Mouse (Mus musculus) lung, adult 2 months (tissue): ENCODE measurements at regions not wholly inside any gene's neighbourhood (a gene's known extent, or its start where the extent isn't known, plus 50 kb on each side); places are given as distances from the start of the nearest gene placed in this dataset.

Experiments used
- DNase-seq: peaks from one replicate; pipeline ENCODE4 v3.0.0; 2022
- H3K4me1 ChIP-seq: fragments of 200-500 bp; 2 replicates; pipeline ENCODE4 v1.6.1; 2011; ENCODE audit warnings: low read length; ENCODE audit not compliant: control insufficient read depth, insufficient read depth
- H3K4me3 ChIP-seq: fragments of 200-500 bp; replicated peaks from 2 replicates; pipeline ENCODE3; 2011; ENCODE audit warnings: low read depth, mild to moderate bottlenecking, control low read depth, low read length; ENCODE audit errors: extremely low read depth
- CTCF ChIP-seq: fragments of 200-500 bp; IDR thresholded peaks from 2 replicates; pipeline ENCODE4 v1.5.1; 2011; ENCODE audit warnings: mild to moderate bottlenecking, low read length, control low read depth; ENCODE audit not compliant: insufficient read depth
- POLR2A ChIP-seq: fragments of 200-500 bp; IDR thresholded peaks from 2 replicates; pipeline ENCODE4 v1.6.1; 2011; ENCODE audit warnings: low read depth, mild to moderate bottlenecking, control low read depth, low read length, borderline replicate concordance; ENCODE audit errors: extremely low read depth
- WGBS: fragments of 180-500 bp; shearing (Covaris S2); methylation state at CpG from one replicate; pipeline ENCODE4 v1.1.7; 2018; 5-methylcytosine and 5-hydroxymethylcytosine counted together

GRCm38 (mm10) chr13:60355707-60356490 lies 178.7 kb upstream of the Gas1 start:
- no peaks in the 10 kb centered on the region for H3K4me1 ChIP-seq
- DNase-seq: no peak
- WGBS: 37% methylated on average over 6 of the region's 6 CpGs
- H3K4me3 ChIP-seq: no peak overlapping the region
- TF ChIP-seq CTCF: no peak
- TF ChIP-seq POLR2A: no peak

- Histone ChIP-seq H3K4me1 (no peaks in the 10 kb centered on the region), H3K4me3 (no peak overlapping the region)
- no peak for DNase-seq
- TF ChIP-seq POLR2A (no peak), CTCF (no peak)
- 61% methylated on average over 7 of the region's 7 CpGs for WGBS
Measured at GRCm38 (mm10) chr13:60358408-60359060, 181.4 kb upstream of the Gas1 start.

- Histone ChIP-seq H3K4me1 (no peaks in the 10 kb centered on the region), H3K4me3 (no peak overlapping the region)
- no peak for TF ChIP-seq POLR2A
- no peak for TF ChIP-seq CTCF
- WGBS: 47% methylated on average over 13 of the region's 13 CpGs
- DNase-seq: no peak
Measured at GRCm38 (mm10) chr13:60364778-60365672, 187.9 kb upstream of the Gas1 start.

GRCm38 (mm10) chr13:60369216-60369615 lies 192.1 kb upstream of the Gas1 start:
- TF ChIP-seq POLR2A (no peak), CTCF (no peak)
- no peak for DNase-seq
- H3K4me1 ChIP-seq: no peaks in the 10 kb centered on the region
- WGBS: 63% methylated on average over 4 of the region's 4 CpGs
- H3K4me3 ChIP-seq: no peak overlapping the region

GRCm38 (mm10) chr13:60371656-60372055 lies 194.5 kb upstream of the Gas1 start:
- Histone ChIP-seq H3K4me1 (no peaks in the 10 kb centered on the region), H3K4me3 (no peak overlapping the region)
- DNase-seq: no peak
- TF ChIP-seq CTCF (no peak), POLR2A (no peak)
- 78% methylated on average over 2 of the region's 2 CpGs for WGBS

- Histone ChIP-seq H3K4me3 (no peak overlapping the region), H3K4me1 (no peaks in the 10 kb centered on the region)
- DNase-seq: no peak
- 66% methylated on average over 2 of the region's 2 CpGs for WGBS
- no peak for TF ChIP-seq CTCF
- TF ChIP-seq POLR2A: no peak
Measured at GRCm38 (mm10) chr13:60376705-60377104, 199.5 kb upstream of the Gas1 start.

GRCm38 (mm10) chr13:60382855-60383254 lies 205.7 kb upstream of the Gas1 start:
- TF ChIP-seq POLR2A: no peak
- TF ChIP-seq CTCF: no peak
- Histone ChIP-seq H3K4me1 (no peaks in the 10 kb centered on the region), H3K4me3 (no peak overlapping the region)
- 74% methylated on average over 2 of the region's 2 CpGs for WGBS
- DNase-seq: no peak

- Histone ChIP-seq H3K4me1 (no peaks in the 10 kb centered on the region), H3K4me3 (no peak overlapping the region)
- no peak for DNase-seq
- TF ChIP-seq POLR2A (no peak), CTCF (no peak)
- WGBS: 88% methylated on average over 2 of the region's 2 CpGs
Measured at GRCm38 (mm10) chr13:60398836-60399235, 202.9 kb upstream of the Dapk1 start.

- H3K4me1 ChIP-seq: no peaks in the 10 kb centered on the region
- no peak for DNase-seq
- H3K4me3 ChIP-seq: no peak overlapping the region
- TF ChIP-seq POLR2A (no peak), CTCF (no peak)
- 72% methylated on average over 3 of the region's 3 CpGs for WGBS
Measured at GRCm38 (mm10) chr13:60400764-60401487, 200.8 kb upstream of the Dapk1 start.
